Comparison of ENCODE assay signal across 25 mouse cellular contexts in genomic region chr11:50194793-50195192, GRCm38 (mm10).
"Had no signal": no experiment of that assay in that cellular context is flagged by ENCODE, and none has a peak within 500 bp of the region (broad histone marks: within the 10 kb centered on the region; RNA-seq: fewer than 3 reads in every experiment).

No protein-coding gene starts in this region.

- ATAC-seq: hindbrain, embryonic 16.5 days had no signal

- H3K27me3 ChIP-seq: kidney, embryonic 15.5 days; limb, embryonic 13.5 days; liver, embryonic 13.5 days; lung, embryonic 15.5 days; neural tube, embryonic 12.5 days; neural tube, embryonic 15.5 days; stomach, embryonic 15.5 days had no signal

- H3K27ac ChIP-seq: kidney, embryonic 15.5 days; left cerebral cortex, adult 2 months; limb, embryonic 10.5 days; limb, embryonic 13.5 days; liver, embryonic 13.5 days; lung, embryonic 15.5 days; neural tube, embryonic 12.5 days; neural tube, embryonic 15.5 days; stomach, embryonic 15.5 days had no signal

- H3K9me3 ChIP-seq: kidney, embryonic 15.5 days; limb, embryonic 10.5 days; limb, embryonic 13.5 days; liver, embryonic 13.5 days; lung, embryonic 15.5 days; neural tube, embryonic 12.5 days; neural tube, embryonic 15.5 days; stomach, embryonic 15.5 days had no signal

- H3K4me3 ChIP-seq: kidney, embryonic 15.5 days; left cerebral cortex, adult 2 months; limb, embryonic 10.5 days; limb, embryonic 13.5 days; liver, embryonic 13.5 days; lung, embryonic 15.5 days; neural tube, embryonic 12.5 days; neural tube, embryonic 15.5 days; stomach, embryonic 15.5 days had no signal

- H3K4me2 ChIP-seq: kidney, embryonic 15.5 days; limb, embryonic 13.5 days; liver, embryonic 13.5 days; lung, embryonic 15.5 days; midbrain, embryonic 11.5 days; neural tube, embryonic 12.5 days; neural tube, embryonic 15.5 days; stomach, embryonic 15.5 days had no signal

- H3K4me1 ChIP-seq: kidney, embryonic 15.5 days; limb, embryonic 10.5 days; limb, embryonic 13.5 days; lung, embryonic 15.5 days; neural tube, embryonic 12.5 days; neural tube, embryonic 15.5 days; stomach, embryonic 15.5 days had no signal

- H3K9ac ChIP-seq: kidney, embryonic 15.5 days; limb, embryonic 13.5 days; liver, embryonic 13.5 days; lung, embryonic 15.5 days; neural tube, embryonic 12.5 days; neural tube, embryonic 15.5 days; stomach, embryonic 15.5 days had no signal

- DNase-seq: kidney, adult 11 months; kidney, adult 8-10 months; kidney, postnatal 10 days; kidney, postnatal 36 days; layer of hippocampus, postnatal 36 days; liver, embryonic 13.5 days; lung, adult 18-20 months; lung, postnatal 10 days; lung, postnatal 36 days; midbrain, embryonic 14.5 days; right cerebral cortex, adult 18-20 months; right cerebral cortex, postnatal 14 days; right cerebral cortex, postnatal 4 days; spleen, adult 18-20 months; thymus, postnatal 25 days had no signal
